ENCODE assay signal across 35 mouse cellular contexts in genomic region chr12:17707472-17707871, GRCm38 (mm10).
"Had no signal": no experiment of that assay in that cellular context is flagged by ENCODE, and none has a peak within 500 bp of the region (broad histone marks: within the 10 kb centered on the region; RNA-seq: fewer than 3 reads in every experiment).

No protein-coding gene starts in this region.

- H3K27me3 ChIP-seq: heart, embryonic 12.5 days; heart, embryonic 13.5 days; heart, embryonic 15.5 days; hindbrain, embryonic 12.5 days; hindbrain, embryonic 13.5 days; hindbrain, embryonic 15.5 days; intestine, embryonic 15.5 days; kidney, embryonic 15.5 days had no signal

- ATAC-seq: hindbrain, embryonic 16.5 days; hindbrain, postnatal 0 days; inflammation-experienced regulatory T-cells, adult 6 months; intestine, embryonic 15.5 days; intestine, embryonic 16.5 days; intestine, postnatal 0 days had no signal

- H3K4me2 ChIP-seq: heart, embryonic 11.5 days; heart, embryonic 12.5 days; heart, embryonic 13.5 days; heart, embryonic 15.5 days; hindbrain, embryonic 12.5 days; hindbrain, embryonic 13.5 days; hindbrain, embryonic 14.5 days; hindbrain, embryonic 15.5 days; intestine, embryonic 15.5 days; kidney, embryonic 15.5 days had no signal

- H3K9ac ChIP-seq: heart, embryonic 12.5 days; heart, embryonic 13.5 days; heart, embryonic 15.5 days; hindbrain, embryonic 12.5 days; hindbrain, embryonic 13.5 days; hindbrain, embryonic 14.5 days; hindbrain, embryonic 15.5 days; intestine, embryonic 15.5 days; kidney, embryonic 15.5 days had no signal

- DNase-seq: heart, postnatal 10 days; heart, postnatal 14 days; heart, postnatal 36 days; heart, postnatal 4 days; kidney, adult 11 months; kidney, adult 18-20 months; kidney, adult 2 months; kidney, adult 8-10 months; kidney, adult 9 months; kidney, postnatal 10 days; kidney, postnatal 14 days; kidney, postnatal 25 days; kidney, postnatal 36 days; kidney, postnatal 4 days; layer of hippocampus, adult 9-11 months; layer of hippocampus, postnatal 36 days had no signal

- H3K4me3 ChIP-seq: heart, embryonic 10.5 days; heart, embryonic 12.5 days; heart, embryonic 13.5 days; heart, embryonic 15.5 days; hindbrain, embryonic 10.5 days; hindbrain, embryonic 12.5 days; hindbrain, embryonic 13.5 days; hindbrain, embryonic 15.5 days; intestine, embryonic 15.5 days; kidney, embryonic 15.5 days; layer of hippocampus, adult 2 months had no signal

- H3K27ac ChIP-seq: heart, embryonic 10.5 days; heart, embryonic 13.5 days; heart, embryonic 15.5 days; hindbrain, embryonic 10.5 days; hindbrain, embryonic 12.5 days; hindbrain, embryonic 13.5 days; hindbrain, embryonic 14.5 days; hindbrain, embryonic 15.5 days; hindbrain, postnatal 0 days; intestine, embryonic 15.5 days; kidney, embryonic 15.5 days; kidney, postnatal 0 days; layer of hippocampus, adult 2 months had no signal

- H3K36me3 ChIP-seq: heart, embryonic 10.5 days; heart, embryonic 12.5 days; heart, embryonic 13.5 days; heart, embryonic 15.5 days; hindbrain, embryonic 10.5 days; hindbrain, embryonic 12.5 days; hindbrain, embryonic 13.5 days; hindbrain, embryonic 15.5 days; intestine, embryonic 15.5 days; kidney, embryonic 15.5 days had no signal

- H3K9me3 ChIP-seq: heart, embryonic 10.5 days; heart, embryonic 12.5 days; heart, embryonic 13.5 days; heart, embryonic 15.5 days; hindbrain, embryonic 10.5 days; hindbrain, embryonic 12.5 days; hindbrain, embryonic 13.5 days; hindbrain, embryonic 15.5 days; intestine, embryonic 15.5 days; kidney, embryonic 15.5 days had no signal
